Mouse (Mus musculus) brain, embryonic 14.5 days (tissue): Measurements from ENCODE around the gene Nrip1.

Experiments used
- CTCF ChIP-seq: fragments of 200-500 bp; IDR thresholded peaks from 2 replicates; pipeline ENCODE4 v1.5.1; 2012; ENCODE audit warnings: inconsistent platforms, mild to moderate bottlenecking, moderate library complexity, borderline replicate concordance; ENCODE audit not compliant: insufficient read depth, insufficient read length; ENCODE audit errors: extremely low read depth
- POLR2A ChIP-seq: fragments of 200-500 bp; IDR thresholded peaks from 2 replicates; pipeline ENCODE4 v1.6.1; 2012; ENCODE audit warnings: mild to moderate bottlenecking, inconsistent platforms, borderline replicate concordance; ENCODE audit not compliant: poor library complexity, insufficient read depth, insufficient read length, severe bottlenecking; ENCODE audit errors: extremely low read depth

GRCm38 (mm10) chr16:76293176-76293575 lies 80.5 kb downstream of the Nrip1 start:
- TF ChIP-seq CTCF (no peak), POLR2A (no peak)
